Mouse (Mus musculus): ENCODE measurements around the gene Olfr1320.
"Not testable (repeated sequence)": the region's sequence is repeated elsewhere in the genome, so short reads cannot be mapped to it uniquely, and the experiment has no call there.

The Olfr1320 gene

GRCm38 (mm10) chrX:49672033-49672432 lies at the start of gene Olfr1320:
Olfr1320 (plus strand) TSS chrX:49672333.
- ATAC-seq (ENCODE audit: low TSS enrichment) = no peak

- ATAC-seq (ENCODE audit: low TSS enrichment) = no peak
Measured at GRCm38 (mm10) chrX:49627566-49627965, 44.6 kb upstream of the Olfr1320 start.

- no peak for ATAC-seq (ENCODE audit: low TSS enrichment)
Measured at GRCm38 (mm10) chrX:49631195-49631594, 40.9 kb upstream of the Olfr1320 start.

- ATAC-seq (ENCODE audit: low TSS enrichment) = not testable (repeated sequence)
Measured at GRCm38 (mm10) chrX:49660781-49661180, 11.4 kb upstream of the Olfr1320 start.
